Mouse (Mus musculus): Measurements from ENCODE around the gene Zfp607b. TPM values are rescaled to one million over a fixed set of nuclear protein-coding genes. Genes with fewer than 3 reads are reported as not detected.

Zfp607b gene
- total RNA-seq, 2 experiments from 2014 or later, result 9.4 to 10.5 TPM

Other genes starting within 250 kb of the Zfp607b start
- gene Sptbn4, start 241.7 kb upstream of the Zfp607b start, total RNA-seq (2021), result 100 to 1,000 TPM; 132 to 139 TPM
- gene Blvrb, start 241.4 kb upstream of the Zfp607b start, total RNA-seq (2021), result 10 to 100 TPM; 12.0 to 15.9 TPM
- gene Sertad3, start 215.6 kb upstream of the Zfp607b start, total RNA-seq (2021), result 1 to 10 TPM; 2.8 to 4.6 TPM
- gene Sertad1, start 202.4 kb upstream of the Zfp607b start, total RNA-seq (2021), result 10 to 100 TPM; 16.1 to 16.8 TPM
- gene Prx, start 190.0 kb upstream of the Zfp607b start, total RNA-seq (2021), result under 1 TPM; 0.32 to 0.62 TPM
- under 1 TPM in 1 of 2 experiments, not detected in 1; 0.18 TPM for gene Hipk4, start 166.1 kb upstream of the Zfp607b start, total RNA-seq (2021)
- 100 to 1,000 TPM; 877 to 885 TPM for gene Pld3, start 136.1 kb upstream of the Zfp607b start, total RNA-seq (2021)
- 10 to 100 TPM; 26.4 to 27.8 TPM for gene 2310022A10Rik, start 136.1 kb upstream of the Zfp607b start, total RNA-seq (2021)
- 100 to 1,000 TPM; 123 to 139 TPM for gene Akt2, start 97.8 kb upstream of the Zfp607b start, total RNA-seq (2021)
- gene Ttc9b, start 35.4 kb upstream of the Zfp607b start, total RNA-seq (2021), result 100 to 1,000 TPM; 137 to 140 TPM
- gene Map3k10, start 14.7 kb upstream of the Zfp607b start, total RNA-seq (2021), result 100 to 1,000 TPM; 225 to 229 TPM
- 10 to 100 TPM; 32.7 to 36.0 TPM for gene Zfp60, start 42.0 kb downstream of the Zfp607b start, total RNA-seq (2021)
- gene Zfp626, start 117.9 kb downstream of the Zfp607b start, total RNA-seq (2021), result 1 to 10 TPM; 7.2 to 8.2 TPM
- gene Zfp59, start 149.3 kb downstream of the Zfp607b start, total RNA-seq (2021), result 1 to 10 TPM; 4.2 to 4.6 TPM
- gene Zfp607a, start 168.2 kb downstream of the Zfp607b start, total RNA-seq (2021), result 1 to 10 TPM; 1.7 to 2.0 TPM
- gene Zfp974, start 240.1 kb downstream of the Zfp607b start, total RNA-seq (2021), result 10 to 100 TPM; 15.9 to 18.1 TPM